Mouse (Mus musculus) lung, embryonic 14.5 days (tissue): Measurements from ENCODE around the gene Olfr220. TPM values are rescaled to one million over a fixed set of nuclear protein-coding genes. Genes with fewer than 3 reads are reported as not detected.

Experiments
- ATAC-seq: fragments of 200-750 bp; cut with Nextera tagmentation; 2 replicates; pipeline ENCODE4 v1.8.0; 2017; ENCODE audit warnings: mild to moderate bottlenecking, moderate TSS enrichment, moderate library complexity; ENCODE audit not compliant: insufficient read depth
- DNase-seq: peaks from one replicate; pipeline ENCODE4 v3.0.0-alpha.2; 2015
- H3K27ac ChIP-seq: fragments of 300-500 bp; sonication (generic); 2 replicates; pipeline ENCODE4 v1.5.1; 2014; ENCODE audit warnings: low read depth, mild to moderate bottlenecking, moderate library complexity
- H3K27me3 ChIP-seq: fragments of 300-500 bp; sonication (generic); 2 replicates; pipeline ENCODE4 v1.6.1; 2014; ENCODE audit warnings: low read length, control low read depth; ENCODE audit not compliant: insufficient read depth
- H3K36me3 ChIP-seq: fragments of 300-500 bp; sonication (generic); 2 replicates; pipeline ENCODE4 v1.6.1; 2014; ENCODE audit warnings: control low read depth; ENCODE audit not compliant: insufficient read depth
- H3K4me1 ChIP-seq: fragments of 300-500 bp; sonication (generic); 2 replicates; pipeline ENCODE4 v1.6.1; 2014; ENCODE audit warnings: antibody characterized with exemption, control low read depth; ENCODE audit not compliant: insufficient read depth
- H3K4me2 ChIP-seq: fragments of 300-500 bp; sonication (generic); 2 replicates; pipeline ENCODE4 v1.6.1; 2014; ENCODE audit warnings: mild to moderate bottlenecking
- H3K4me3 ChIP-seq: fragments of 300-500 bp; sonication (generic); 2 replicates; pipeline ENCODE4 v1.5.1; 2014; ENCODE audit warnings: low read depth, low read length
- H3K9ac ChIP-seq: fragments of 300-500 bp; sonication (generic); 2 replicates; pipeline ENCODE4 v1.6.1; 2014
- H3K9me3 ChIP-seq: fragments of 300-500 bp; sonication (generic); 2 replicates; pipeline ENCODE4 v1.6.1; 2016; ENCODE audit warnings: low read depth, low read length, control low read depth
- CTCF ChIP-seq: IDR thresholded peaks from 2 replicates; pipeline ENCODE4 v1.5.1; 2016; ENCODE audit warnings: antibody characterized with exemption, low read depth
- WGBS: fragments of 180-500 bp; shearing (Covaris S2); extraction: QIAGEN DNeasy Blood & Tissue Kit; methylation state at CpG from one replicate; pipeline ENCODE4 v1.1.7; 2014; 5-methylcytosine and 5-hydroxymethylcytosine counted together
- polyA plus RNA-seq: library from polyadenylated mRNA; unstranded; fragments of >200 nt; fragmentation: Nextera tagmentation; extraction: Ambion mirVana; gene quantifications from 2 replicates; pipeline ENCODE4 v1.2.1, GENCODE M21; 2014

Gene Olfr220
- polyA plus RNA-seq, 1 experiment from 2014 or later = not detected

DNA sequence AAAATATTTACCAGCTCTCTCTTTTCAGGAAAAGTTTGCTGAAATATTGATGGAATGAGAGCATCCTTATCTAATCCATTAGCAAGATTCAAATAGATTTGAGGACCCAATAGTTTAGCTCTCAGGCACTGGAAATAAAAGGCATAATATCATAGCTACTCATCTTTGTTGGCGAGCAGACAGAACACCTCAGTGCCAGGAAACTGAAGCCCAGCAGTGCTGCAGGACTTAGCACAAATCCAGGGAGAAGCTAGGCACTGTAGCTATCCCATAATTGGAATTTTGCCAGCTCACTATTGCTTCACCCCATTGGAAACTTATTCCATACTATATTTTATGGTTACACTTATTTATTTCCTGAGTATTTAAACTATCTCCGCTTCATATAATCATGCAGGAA lies 13.2 kb downstream of the Olfr220 start:
- no peak overlapping the region for H3K27ac ChIP-seq
- ATAC-seq (no peak), DNase-seq (peak; percentile 3)
- no peaks in the 10 kb centered on the region for H3K36me3 ChIP-seq
- no peak for TF ChIP-seq CTCF
- no peaks in the 10 kb centered on the region for H3K27me3 ChIP-seq
- no peaks in the 10 kb centered on the region for H3K9me3 ChIP-seq
- WGBS = 81% methylated on average over 2 of the region's 2 CpGs
- no peak overlapping the region for H3K4me3 ChIP-seq
- no peaks in the 10 kb centered on the region for H3K4me1 ChIP-seq
- no peak overlapping the region for H3K9ac ChIP-seq
- H3K4me2 ChIP-seq = no peak overlapping the region

DNA sequence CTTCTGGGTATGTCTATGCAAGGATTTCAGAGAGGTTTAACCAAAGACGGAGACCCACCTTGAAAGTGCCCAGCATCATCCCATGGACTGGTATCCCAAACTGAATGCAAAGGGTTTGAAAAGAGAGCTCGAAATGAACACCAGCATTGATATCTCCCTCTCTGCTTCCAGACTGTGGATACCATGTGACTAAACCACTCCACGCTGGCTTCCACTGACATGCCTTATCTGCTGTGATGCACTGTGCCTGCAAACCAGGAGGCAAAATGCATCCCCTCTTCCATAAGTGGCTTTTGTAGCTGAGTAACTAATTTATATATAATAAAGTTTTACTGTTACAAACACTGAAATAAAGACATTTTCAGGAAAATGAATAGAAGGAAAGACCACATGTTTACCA lies 23.5 kb downstream of the Olfr220 start:
- TF ChIP-seq CTCF = no peak
- Histone ChIP-seq H3K4me1 (no peaks in the 10 kb centered on the region), H3K27ac (no peak overlapping the region), H3K36me3 (no peaks in the 10 kb centered on the region), H3K9me3 (no peaks in the 10 kb centered on the region), H3K9ac (no peak overlapping the region), H3K4me2 (no peak overlapping the region), H3K4me3 (no peak overlapping the region), H3K27me3 (no peaks in the 10 kb centered on the region)
- no peak for ATAC-seq
- WGBS = 77% methylated on average over 3 of the region's 3 CpGs
- DNase-seq = no peak

- peak; percentile 78 for DNase-seq
- peak; percentile 68 for TF ChIP-seq CTCF
- Histone ChIP-seq H3K27me3 (no peaks in the 10 kb centered on the region), H3K4me2 (no peak overlapping the region), H3K9me3 (no peaks in the 10 kb centered on the region), H3K4me1 (no peaks in the 10 kb centered on the region), H3K27ac (no peak overlapping the region), H3K36me3 (no peaks in the 10 kb centered on the region), H3K9ac (no peak overlapping the region), H3K4me3 (no peak overlapping the region)
- no peak for ATAC-seq
- WGBS = 27% methylated on average over 2 of the region's 2 CpGs
These were observed 24.4 kb downstream of the Olfr220 start for GRCm38 (mm10) chr1:174466240-174466639.

GRCm38 (mm10) chr1:174469736-174470135 lies 27.9 kb downstream of the Olfr220 start:
- H3K36me3 ChIP-seq = no peaks in the 10 kb centered on the region
- 6% methylated on average over 6 of the region's 6 CpGs for WGBS
- no peak overlapping the region for H3K27ac ChIP-seq
- H3K9ac ChIP-seq = no peak overlapping the region
- ATAC-seq = peak; percentile 83
- H3K4me3 ChIP-seq = no peak overlapping the region
- H3K4me1 ChIP-seq = no peaks in the 10 kb centered on the region
- peak; percentile 79 for DNase-seq
- peak; percentile 95 for TF ChIP-seq CTCF
- no peaks in the 10 kb centered on the region for H3K9me3 ChIP-seq
- H3K27me3 ChIP-seq = no peaks in the 10 kb centered on the region
- no peak overlapping the region for H3K4me2 ChIP-seq

- Histone ChIP-seq H3K9ac (no peak overlapping the region), H3K27ac (no peak overlapping the region), H3K4me3 (no peak overlapping the region), H3K36me3 (no peaks in the 10 kb centered on the region), H3K9me3 (no peaks in the 10 kb centered on the region), H3K4me1 (no peaks in the 10 kb centered on the region), H3K27me3 (no peaks in the 10 kb centered on the region), H3K4me2 (no peak overlapping the region)
- no peak for ATAC-seq
- 83% methylated on average over 6 of the region's 6 CpGs for WGBS
- TF ChIP-seq CTCF = no peak
- no peak for DNase-seq
These were observed 40.7 kb downstream of the Olfr220 start for GRCm38 (mm10) chr1:174482567-174482966.

- Histone ChIP-seq H3K4me1 (peaks cover 4% of the 10 kb centered on the region; the same call in 1 of the 2 replicates), H3K27me3 (peaks cover 21% of the 10 kb centered on the region), H3K9ac (no peak overlapping the region), H3K4me3 (no peak overlapping the region), H3K36me3 (no peaks in the 10 kb centered on the region), H3K27ac (no peak overlapping the region), H3K9me3 (no peaks in the 10 kb centered on the region), H3K4me2 (no peak overlapping the region)
- ATAC-seq = no peak
- 57% methylated on average over 4 of the region's 4 CpGs for WGBS
- no peak for TF ChIP-seq CTCF
- no peak for DNase-seq
These were observed 58.2 kb downstream of the Olfr220 start for GRCm38 (mm10) chr1:174500064-174500463.

Other genes starting within 250 kb of the Olfr220 start
- gene Olfr419, start 190.0 kb upstream of the Olfr220 start, polyA plus RNA-seq = not detected in 2 replicates
- not detected in 2 replicates for gene Mptx1, start 111.6 kb upstream of the Olfr220 start, polyA plus RNA-seq
- gene Olfr417, start 77.0 kb upstream of the Olfr220 start, polyA plus RNA-seq = not detected in 2 replicates
- gene Olfr248, start 51.0 kb upstream of the Olfr220 start, polyA plus RNA-seq = not detected in 2 replicates
- gene Olfr414, start 18.0 kb upstream of the Olfr220 start, polyA plus RNA-seq = not detected in 2 replicates
- 0.50 and 0.79 TPM in 2 replicates for gene Fmn2, start 59.7 kb downstream of the Olfr220 start, polyA plus RNA-seq